Mouse (Mus musculus): ENCODE data around the gene Slc1a2.

- TF ChIP-seq CTCF (IDR thresholded peaks at IDR 0.05; ENCODE audit: low read depth, low read length) (no peak), TAL1 (conservative IDR thresholded peaks at IDR 0.05; ENCODE audit: low read depth, low read length) (no peak)
These were observed 98.9 kb downstream of the Slc1a2 start for GRCm38 (mm10) chr2:102757241-102757860.
